Mouse (Mus musculus) kidney, adult 10 weeks (tissue): ENCODE results near the gene Olfr348. TPM values are rescaled to one million over a fixed set of nuclear protein-coding genes. Genes with fewer than 3 reads are reported as not detected.

ENCODE experiments used
- polyA plus RNA-seq: library from polyadenylated mRNA; stranded (reverse); fragments of 350-450 nt; fragmentation: Illumina TruSeq; extraction: RNeasy Lipid Tissue Mini Kit (QIAGEN cat#74804); gene quantifications from one replicate; pipeline ENCODE4 v1.2.3, GENCODE M21; 2014; ENCODE audit warnings: low read depth, low replicate concordance

Gene Olfr348
- polyA plus RNA-seq = not detected

GRCm38 (mm10) chr2:36783976-36784375 lies at the start of gene Olfr348:
Olfr348 (plus strand) TSS chr2:36784276.

GRCm38 (mm10) chr2:36790238-36790637 lies 6.2 kb downstream of the Olfr348 start, which contains the start of gene Olfr50:
Olfr50 (plus strand) TSS chr2:36790538.

GRCm38 (mm10) chr2:36816932-36817331 lies 32.9 kb downstream of the Olfr348 start, which contains the start of gene Olfr3:
Olfr3 (minus strand) TSS chr2:36817032.

Other genes starting within 250 kb of the Olfr348 start
- gene Olfr344, start 217.6 kb upstream of the Olfr348 start, polyA plus RNA-seq = not detected
- not detected for gene Olfr345, start 144.2 kb upstream of the Olfr348 start, polyA plus RNA-seq
- gene Olfr346, start 98.5 kb upstream of the Olfr348 start, polyA plus RNA-seq = not detected
- not detected for gene Olfr347, start 52.4 kb upstream of the Olfr348 start, polyA plus RNA-seq
- gene Olfr50, start 6.3 kb downstream of the Olfr348 start, polyA plus RNA-seq = not detected
- not detected for gene Olfr3, start 32.8 kb downstream of the Olfr348 start, polyA plus RNA-seq
- not detected for gene Olfr350, start 62.0 kb downstream of the Olfr348 start, polyA plus RNA-seq
- not detected for gene Olfr351, start 78.4 kb downstream of the Olfr348 start, polyA plus RNA-seq
- not detected for gene Olfr352, start 84.2 kb downstream of the Olfr348 start, polyA plus RNA-seq
- gene Olfr353, start 108.7 kb downstream of the Olfr348 start, polyA plus RNA-seq = not detected
- gene Olfr354, start 121.4 kb downstream of the Olfr348 start, polyA plus RNA-seq = not detected
- gene Olfr355, start 144.6 kb downstream of the Olfr348 start, polyA plus RNA-seq = not detected
- gene Olfr356, start 152.8 kb downstream of the Olfr348 start, polyA plus RNA-seq = not detected
- gene Olfr357, start 209.6 kb downstream of the Olfr348 start, polyA plus RNA-seq = not detected
- not detected for gene Olfr358, start 225.1 kb downstream of the Olfr348 start, polyA plus RNA-seq